Mouse (Mus musculus) G1E (cell line): Measurements from ENCODE around the gene Saal1. TPM values are rescaled to one million over a fixed set of nuclear protein-coding genes. Genes with fewer than 3 reads are reported as not detected.
"Not testable (repeated sequence)": the region's sequence is repeated elsewhere in the genome, so short reads cannot be mapped to it uniquely, and the experiment has no call there.

Source experiments
- ATAC-seq: 2 replicates; pipeline ENCODE4 v1.8.0; 2016; ENCODE audit warnings: mild to moderate bottlenecking; ENCODE audit not compliant: insufficient number of reproducible peaks, poor library complexity, low FRiP score, severe bottlenecking; ENCODE audit errors: extremely low read depth
- DNase-seq: peaks from one replicate; pipeline ENCODE4 v3.0.0; 2012; ENCODE audit warnings: low spot score
- H3K27me3 ChIP-seq: 2 replicates; pipeline ENCODE4 v1.6.1; 2012; ENCODE audit warnings: mild to moderate bottlenecking, low read length, inconsistent platforms; ENCODE audit not compliant: insufficient read depth
- H3K36me3 ChIP-seq: replicated peaks from 2 replicates; pipeline ENCODE3; 2012; ENCODE audit warnings: mild to moderate bottlenecking, inconsistent platforms
- H3K4me1 ChIP-seq: 2 replicates; pipeline ENCODE4 v1.6.1; 2012; ENCODE audit warnings: low read depth, low read length, inconsistent platforms, mixed read lengths; ENCODE audit not compliant: insufficient read depth
- H3K4me3 ChIP-seq: 2 replicates; pipeline ENCODE4 v1.5.1; 2012; ENCODE audit warnings: low read depth, mild to moderate bottlenecking, inconsistent platforms, low read length, moderate library complexity, mixed read lengths
- H3K9me3 ChIP-seq: replicated peaks from 2 replicates; pipeline ENCODE4 v1.6.1; 2012; ENCODE audit warnings: inconsistent platforms
- CTCF ChIP-seq: IDR thresholded peaks from 2 replicates; pipeline ENCODE4 v1.5.1; 2012; ENCODE audit warnings: low read depth, low read length, inconsistent platforms, mixed read lengths
- GATA1 ChIP-seq: IDR thresholded peaks from 2 replicates; pipeline ENCODE4 v1.6.1; 2012; ENCODE audit warnings: borderline replicate concordance, low read length, inconsistent platforms, mixed read lengths
- GATA2 ChIP-seq: IDR thresholded peaks from 2 replicates; pipeline ENCODE4 v1.6.1; 2012; ENCODE audit warnings: low read depth, low read length, inconsistent platforms, borderline replicate concordance
- POLR2AphosphoS5 ChIP-seq: IDR thresholded peaks from 2 replicates; pipeline ENCODE4 v1.6.1; 2012; ENCODE audit warnings: low read depth, low read length, inconsistent platforms; ENCODE audit not compliant: insufficient replicate concordance
- TAL1 ChIP-seq: conservative IDR thresholded peaks from 2 replicates; pipeline ENCODE4 v1.6.1; 2012; ENCODE audit warnings: low read depth, low read length, inconsistent platforms, mixed read lengths
- polyA plus RNA-seq: library from polyadenylated mRNA; stranded (reverse); fragments of >175 nt; gene quantifications from 2 replicates; pipeline ENCODE4 v1.2.3, GENCODE M21; 2012
- total RNA-seq, 2 experiments: library from RNA; stranded (forward) in 1 of 2; stranded (reverse) in 1 of 2; fragments of 200-1000 nt in 1 of 2; fragments of >200 nt in 1 of 2; fragmentation: Nextera tagmentation in 1 of 2; gene quantifications; 2 replicates each; pipeline ENCODE4 v1.2.3; 2014 to 2017

Saal1 gene
- total RNA-seq (2014; fragmentation: Nextera tagmentation) (34.4 and 48.6 TPM in 2 replicates), total RNA-seq (2017) (23.9 and 28.1 TPM in 2 replicates), polyA plus RNA-seq (4.4 and 4.6 TPM in 2 replicates)

- Histone ChIP-seq H3K4me1 (peaks cover 41% of the 10 kb centered on the region), H3K27me3 (no peaks in the 10 kb centered on the region), H3K9me3 (no peaks in the 10 kb centered on the region), H3K36me3 (peaks cover 29% of the 10 kb centered on the region), H3K4me3 (peak within 1 kb of the TSS; percentile 97)
- TF ChIP-seq CTCF: peak; percentile 14; the same call in 1 of the 2 replicates
- no peak for TF ChIP-seq POLR2AphosphoS5
- no peak for TF ChIP-seq TAL1
- no peak for TF ChIP-seq GATA2
- ATAC-seq (peak; percentile 59), DNase-seq (peak; percentile 59)
Measured at GRCm38 (mm10) chr7:46710390-46710844, at the start of gene Saal1. Saal1 (minus strand) TSS chr7:46710680.

GRCm38 (mm10) chr7:46751490-46751889 lies 41.0 kb upstream of the Saal1 start, which contains the start of gene Saa2:
Saa2 (plus strand) TSS chr7:46751790.
- DNase-seq (no peak), ATAC-seq (no peak)
- no peaks in the 10 kb centered on the region for H3K4me1 ChIP-seq
- H3K4me3 ChIP-seq: no peak within 1 kb of the TSS
- no peaks in the 10 kb centered on the region for H3K9me3 ChIP-seq
- TF ChIP-seq TAL1 (no peak), GATA1 (no peak), GATA2 (no peak)
- peaks cover 28% of the 10 kb centered on the region for H3K27me3 ChIP-seq
- H3K36me3 ChIP-seq: no peaks in the 10 kb centered on the region

- TF ChIP-seq TAL1 (no peak), POLR2AphosphoS5 (no peak), CTCF (no peak), GATA1 (no peak), GATA2 (no peak)
- Histone ChIP-seq H3K9me3 (no peaks in the 10 kb centered on the region), H3K4me1 (no peaks in the 10 kb centered on the region), H3K4me3 (no peak overlapping the region), H3K36me3 (no peaks in the 10 kb centered on the region), H3K27me3 (peaks cover 40% of the 10 kb centered on the region)
- DNase-seq (no peak), ATAC-seq (no peak)
Measured at GRCm38 (mm10) chr7:46748459-46748858, 38.0 kb upstream of the Saal1 start.

- TF ChIP-seq POLR2AphosphoS5 (no peak), GATA1 (no peak), GATA2 (no peak), TAL1 (no peak)
- peaks cover 45% of the 10 kb centered on the region for H3K27me3 ChIP-seq
- H3K9me3 ChIP-seq: no peaks in the 10 kb centered on the region
- ATAC-seq (no peak), DNase-seq (no peak)
- no peaks in the 10 kb centered on the region for H3K36me3 ChIP-seq
- no peak overlapping the region for H3K4me3 ChIP-seq
- no peaks in the 10 kb centered on the region for H3K4me1 ChIP-seq
Measured at GRCm38 (mm10) chr7:46746381-46746780, 35.9 kb upstream of the Saal1 start.

- Histone ChIP-seq H3K36me3 (no peaks in the 10 kb centered on the region), H3K27me3 (peaks cover 48% of the 10 kb centered on the region), H3K4me3 (no peak overlapping the region), H3K9me3 (no peaks in the 10 kb centered on the region), H3K4me1 (no peaks in the 10 kb centered on the region)
- ATAC-seq: no peak
- TF ChIP-seq CTCF: no peak
- no peak for TF ChIP-seq GATA2
- no peak for TF ChIP-seq POLR2AphosphoS5
- TF ChIP-seq TAL1: no peak
- no peak for TF ChIP-seq GATA1
- no peak for DNase-seq
Measured at GRCm38 (mm10) chr7:46745816-46746215, 35.3 kb upstream of the Saal1 start.

GRCm38 (mm10) chr7:46742880-46743279 lies 32.4 kb upstream of the Saal1 start, which contains the start of gene Saa1:
Saa1 (minus strand) TSS chr7:46742980.
- H3K27me3 ChIP-seq: peaks cover 44% of the 10 kb centered on the region
- ATAC-seq, H3K9me3 ChIP-seq, DNase-seq, H3K4me3 ChIP-seq, H3K4me1 ChIP-seq, H3K36me3 ChIP-seq: not testable (repeated sequence)

- DNase-seq, H3K9me3 ChIP-seq, ATAC-seq, H3K4me1 ChIP-seq, H3K36me3 ChIP-seq, H3K4me3 ChIP-seq: not testable (repeated sequence)
- H3K27me3 ChIP-seq: peaks cover 28% of the 10 kb centered on the region
Measured at GRCm38 (mm10) chr7:46740041-46740440, 29.6 kb upstream of the Saal1 start.
